Mouse (Mus musculus): ENCODE measurements around the gene Olfr543. TPM values are rescaled to one million over a fixed set of nuclear protein-coding genes. Genes with fewer than 3 reads are reported as not detected.

Gene Olfr543
- polyA plus RNA-seq, 1 experiment from 2014 or later, result 0.30 TPM

DNA sequence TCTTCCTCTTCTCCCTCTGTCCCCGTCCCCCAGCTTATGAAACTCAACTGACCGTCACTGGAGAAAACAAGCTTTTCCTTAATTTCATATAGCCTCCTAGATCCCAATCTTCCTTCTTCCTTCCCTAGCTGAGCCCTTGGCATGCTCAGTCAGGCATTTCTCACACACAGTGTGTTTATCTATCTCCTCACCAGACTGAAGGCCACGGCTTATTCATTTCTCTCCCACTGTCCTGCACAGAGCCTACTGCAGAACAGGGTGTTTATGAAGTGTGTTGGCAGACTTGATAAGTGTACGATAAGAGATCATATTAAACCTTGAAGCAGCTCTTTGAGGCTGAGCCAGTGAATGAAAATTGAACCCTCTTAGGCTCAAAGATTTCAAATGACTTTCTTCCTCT, 658 bp downstream of the Olfr543 start:
- 57% methylated on average over 4 of the region's 4 CpGs for WGBS (ENCODE audit: insufficient replicate concordance)
- H3K27me3 ChIP-seq (ENCODE audit: control insufficient read depth, insufficient read depth, low read depth, low read length), result no peaks in the 10 kb centered on the region
- H3K4me3 ChIP-seq (ENCODE audit: low read depth, low read length), result no peak overlapping the region
- H3K9me3 ChIP-seq (replicated peaks; ENCODE audit: control insufficient read depth, low read length), result no peaks in the 10 kb centered on the region
- no peak overlapping the region for H3K9ac ChIP-seq (ENCODE audit: low read depth, low read length)
- H3K4me2 ChIP-seq (ENCODE audit: low read depth, low read length), result no peak overlapping the region
- no peaks in the 10 kb centered on the region for H3K36me3 ChIP-seq (ENCODE audit: control insufficient read depth, insufficient read depth)
- no peak overlapping the region for H3K27ac ChIP-seq (ENCODE audit: low read length)
- H3K4me1 ChIP-seq (ENCODE audit: control insufficient read depth, low read depth, low read length), result peaks cover 3% of the 10 kb centered on the region; the same call in 1 of the 2 replicates
- no peak for ATAC-seq (ENCODE audit: low read depth)

DNA sequence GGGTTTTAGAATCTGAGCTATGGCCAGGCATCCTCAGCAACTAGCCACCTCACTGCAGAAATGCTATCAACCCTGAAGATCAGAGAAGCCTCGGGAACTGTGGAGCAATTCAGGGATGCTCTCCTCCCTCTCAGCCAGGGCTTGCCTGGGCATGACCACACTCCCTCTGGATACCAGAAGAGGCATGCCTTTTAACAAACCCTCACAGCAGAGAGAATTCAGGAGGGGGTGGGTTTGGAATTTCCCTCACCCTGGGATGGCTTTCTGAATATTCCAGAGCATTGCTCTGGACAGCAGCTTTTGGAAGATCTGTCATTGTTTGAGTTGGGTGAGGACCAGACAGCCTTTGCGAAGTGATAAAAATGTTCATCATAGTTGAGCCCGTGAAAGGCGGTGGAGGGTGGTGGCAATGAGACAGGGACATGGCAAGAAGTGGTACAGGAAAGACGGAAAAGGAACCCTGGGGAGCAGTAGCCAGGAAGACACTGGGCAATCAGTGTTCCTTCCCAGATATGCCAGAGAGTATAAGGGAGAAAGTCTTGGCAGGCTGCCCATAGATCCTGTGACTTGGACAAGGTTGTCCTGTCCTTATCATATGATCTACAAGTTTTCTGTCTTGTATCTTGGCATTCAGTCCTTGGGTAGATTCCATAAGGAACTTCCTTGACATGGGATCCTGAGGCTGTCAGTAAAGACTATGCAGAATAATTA, 2.0 kb downstream of the Olfr543 start:
- H3K27me3 ChIP-seq (ENCODE audit: control insufficient read depth, insufficient read depth, low read depth, low read length), result no peaks in the 10 kb centered on the region
- no peak for ATAC-seq (ENCODE audit: low read depth)
- no peaks in the 10 kb centered on the region for H3K9me3 ChIP-seq (replicated peaks; ENCODE audit: control insufficient read depth, low read length)
- H3K4me1 ChIP-seq (ENCODE audit: control insufficient read depth, low read depth, low read length), result no peaks in the 10 kb centered on the region
- H3K36me3 ChIP-seq (ENCODE audit: control insufficient read depth, insufficient read depth), result no peaks in the 10 kb centered on the region
- H3K4me2 ChIP-seq (ENCODE audit: low read depth, low read length), result no peak overlapping the region
- H3K27ac ChIP-seq (ENCODE audit: low read length), result no peak overlapping the region
- WGBS (ENCODE audit: insufficient replicate concordance), result 68% methylated on average over 5 of the region's 5 CpGs
- H3K4me3 ChIP-seq (ENCODE audit: low read depth, low read length), result no peak overlapping the region
- no peak overlapping the region for H3K9ac ChIP-seq (ENCODE audit: low read depth, low read length)

DNA sequence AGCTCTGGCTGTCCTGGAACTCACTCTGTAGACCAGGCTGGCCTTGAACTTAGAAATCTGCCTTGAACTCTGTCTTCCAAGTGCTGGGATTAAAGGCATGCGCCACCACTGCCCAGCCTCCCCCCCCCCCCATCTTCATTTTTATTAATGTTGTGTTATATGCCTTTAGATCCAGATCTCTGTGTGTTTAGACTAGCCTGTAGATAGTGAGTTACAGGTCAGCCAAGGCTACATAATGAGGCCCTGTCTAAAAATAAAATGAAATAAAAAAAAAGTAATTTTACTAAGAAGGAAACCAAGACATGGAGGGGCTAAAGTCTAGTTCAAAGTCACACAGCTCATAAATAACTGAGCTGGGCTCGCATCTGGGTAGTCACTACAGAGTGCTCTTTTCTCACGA, 2.6 kb downstream of the Olfr543 start:
- 75% methylated on average over 3 of the region's 3 CpGs for WGBS (ENCODE audit: insufficient replicate concordance)
- Histone ChIP-seq H3K4me3 (ENCODE audit: low read depth, low read length) (no peak overlapping the region), H3K27me3 (ENCODE audit: control insufficient read depth, insufficient read depth, low read depth, low read length) (no peaks in the 10 kb centered on the region), H3K9me3 (replicated peaks; ENCODE audit: control insufficient read depth, low read length) (no peaks in the 10 kb centered on the region), H3K4me1 (ENCODE audit: control insufficient read depth, low read depth, low read length) (no peaks in the 10 kb centered on the region), H3K4me2 (ENCODE audit: low read depth, low read length) (no peak overlapping the region), H3K9ac (ENCODE audit: low read depth, low read length) (no peak overlapping the region), H3K36me3 (ENCODE audit: control insufficient read depth, insufficient read depth) (no peaks in the 10 kb centered on the region), H3K27ac (ENCODE audit: low read length) (no peak overlapping the region)
- ATAC-seq (ENCODE audit: low read depth), result no peak

DNA sequence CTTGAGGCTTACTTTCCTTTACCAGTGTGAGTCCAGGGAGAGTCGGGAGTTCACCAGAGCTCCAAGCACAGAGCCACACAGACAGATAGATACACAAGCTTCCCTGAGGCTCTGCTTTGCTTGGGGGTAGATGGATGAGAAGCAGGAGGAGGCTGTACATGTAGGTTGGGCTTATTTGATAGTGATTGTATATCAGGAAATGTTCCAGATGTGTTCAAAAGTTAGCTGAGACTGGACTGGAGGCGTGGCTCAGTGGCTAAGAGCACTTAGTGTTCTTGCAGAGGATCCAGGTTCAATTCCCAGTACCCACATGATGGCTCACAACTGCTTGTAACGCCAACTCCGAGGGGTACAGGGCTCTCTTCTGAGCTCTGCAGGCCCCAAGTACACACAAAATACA, 3.1 kb downstream of the Olfr543 start:
- no peak overlapping the region for H3K4me2 ChIP-seq (ENCODE audit: low read depth, low read length)
- no peaks in the 10 kb centered on the region for H3K4me1 ChIP-seq (ENCODE audit: control insufficient read depth, low read depth, low read length)
- H3K36me3 ChIP-seq (ENCODE audit: control insufficient read depth, insufficient read depth), result no peaks in the 10 kb centered on the region
- no peaks in the 10 kb centered on the region for H3K9me3 ChIP-seq (replicated peaks; ENCODE audit: control insufficient read depth, low read length)
- 73% methylated on average over 4 of the region's 4 CpGs for WGBS (ENCODE audit: insufficient replicate concordance)
- H3K4me3 ChIP-seq (ENCODE audit: low read depth, low read length), result no peak overlapping the region
- no peak for ATAC-seq (ENCODE audit: low read depth)
- H3K27ac ChIP-seq (ENCODE audit: low read length), result no peak overlapping the region
- no peak overlapping the region for H3K9ac ChIP-seq (ENCODE audit: low read depth, low read length)
- H3K27me3 ChIP-seq (ENCODE audit: control insufficient read depth, insufficient read depth, low read depth, low read length), result no peaks in the 10 kb centered on the region

DNA sequence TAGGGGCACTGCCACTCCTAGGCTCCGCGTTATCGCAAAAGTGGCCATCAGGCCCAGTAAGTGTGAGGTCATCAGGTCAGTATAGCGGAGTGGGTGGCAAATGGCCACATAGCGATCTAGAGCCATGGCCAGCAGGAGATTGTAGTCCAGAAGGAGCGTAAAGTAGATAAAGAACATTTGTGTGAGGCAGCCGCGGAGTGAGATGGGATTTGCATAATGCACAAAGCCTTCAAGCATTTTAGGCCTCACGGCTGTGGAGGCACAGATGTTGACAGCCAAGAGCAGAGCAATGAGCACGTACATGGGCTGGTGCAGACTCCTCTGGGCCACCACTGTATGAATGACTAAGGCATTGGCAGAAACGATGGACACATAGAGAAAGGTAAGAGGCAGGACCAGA, 4.1 kb downstream of the Olfr543 start:
- Histone ChIP-seq H3K27me3 (ENCODE audit: control insufficient read depth, insufficient read depth, low read depth, low read length) (no peaks in the 10 kb centered on the region), H3K4me1 (ENCODE audit: control insufficient read depth, low read depth, low read length) (no peaks in the 10 kb centered on the region), H3K36me3 (ENCODE audit: control insufficient read depth, insufficient read depth) (no peaks in the 10 kb centered on the region), H3K4me2 (ENCODE audit: low read depth, low read length) (no peak overlapping the region), H3K4me3 (ENCODE audit: low read depth, low read length) (no peak overlapping the region), H3K9me3 (replicated peaks; ENCODE audit: control insufficient read depth, low read length) (no peaks in the 10 kb centered on the region), H3K9ac (ENCODE audit: low read depth, low read length) (no peak overlapping the region), H3K27ac (ENCODE audit: low read length) (no peak overlapping the region)
- ATAC-seq (ENCODE audit: low read depth), result no peak
- 84% methylated on average over 11 of the region's 11 CpGs for WGBS (ENCODE audit: insufficient replicate concordance)

DNA sequence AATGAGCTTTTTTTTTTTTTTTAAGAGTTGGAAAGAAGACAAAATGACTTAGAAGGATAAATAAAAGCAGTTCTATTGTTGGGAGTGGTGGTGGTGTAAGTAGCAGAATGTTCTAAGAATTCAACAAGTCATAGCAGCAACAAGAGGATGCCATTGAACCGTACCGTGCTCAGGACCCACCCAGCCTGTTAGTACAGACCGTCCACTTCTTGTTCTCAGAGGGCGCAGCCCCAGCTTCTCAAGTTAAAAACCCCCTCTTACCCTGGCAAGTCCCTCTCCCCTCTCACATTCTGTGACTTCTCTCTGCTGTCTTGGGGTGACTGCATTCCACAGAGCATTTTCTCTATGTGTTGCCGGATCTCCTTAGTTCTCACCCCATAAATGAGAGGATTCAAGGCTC, 4.9 kb downstream of the Olfr543 start:
- no peak overlapping the region for H3K9ac ChIP-seq (ENCODE audit: low read depth, low read length)
- H3K36me3 ChIP-seq (ENCODE audit: control insufficient read depth, insufficient read depth), result no peaks in the 10 kb centered on the region
- H3K27me3 ChIP-seq (ENCODE audit: control insufficient read depth, insufficient read depth, low read depth, low read length), result no peaks in the 10 kb centered on the region
- 85% methylated on average over 5 of the region's 5 CpGs for WGBS (ENCODE audit: insufficient replicate concordance)
- H3K4me1 ChIP-seq (ENCODE audit: control insufficient read depth, low read depth, low read length), result no peaks in the 10 kb centered on the region
- H3K4me3 ChIP-seq (ENCODE audit: low read depth, low read length), result no peak overlapping the region
- H3K9me3 ChIP-seq (replicated peaks; ENCODE audit: control insufficient read depth, low read length), result no peaks in the 10 kb centered on the region
- no peak overlapping the region for H3K27ac ChIP-seq (ENCODE audit: low read length)
- H3K4me2 ChIP-seq (ENCODE audit: low read depth, low read length), result no peak overlapping the region
- ATAC-seq (ENCODE audit: low read depth), result no peak

DNA sequence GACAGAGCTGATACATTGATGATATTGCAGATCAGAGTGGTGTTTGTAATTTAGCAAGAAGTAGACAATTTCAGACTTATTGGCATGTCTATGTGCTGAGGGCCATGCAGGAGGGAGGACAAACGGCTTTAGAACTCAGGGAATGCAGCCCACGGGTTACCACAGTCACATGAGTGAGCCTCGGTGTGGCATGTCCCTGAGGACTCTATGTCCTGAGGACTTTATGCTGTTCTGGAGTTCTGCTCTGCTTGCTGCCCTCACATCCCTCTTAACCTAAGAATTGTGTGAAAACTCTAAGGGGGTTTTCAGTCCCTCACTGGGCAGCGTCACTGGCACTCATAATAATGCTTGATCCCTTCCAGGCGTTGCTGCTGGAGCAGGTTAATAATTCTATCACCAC, 8.8 kb downstream of the Olfr543 start:
- H3K4me3 ChIP-seq (ENCODE audit: low read depth, low read length), result no peak overlapping the region
- H3K36me3 ChIP-seq (ENCODE audit: control insufficient read depth, insufficient read depth), result peaks cover 22% of the 10 kb centered on the region
- no peak overlapping the region for H3K27ac ChIP-seq (ENCODE audit: low read length)
- WGBS (ENCODE audit: insufficient replicate concordance), result 68% methylated on average over 5 of the region's 5 CpGs
- H3K9me3 ChIP-seq (replicated peaks; ENCODE audit: control insufficient read depth, low read length), result no peaks in the 10 kb centered on the region
- no peak overlapping the region for H3K4me2 ChIP-seq (ENCODE audit: low read depth, low read length)
- ATAC-seq (ENCODE audit: low read depth), result no peak
- no peaks in the 10 kb centered on the region for H3K4me1 ChIP-seq (ENCODE audit: control insufficient read depth, low read depth, low read length)
- no peaks in the 10 kb centered on the region for H3K27me3 ChIP-seq (ENCODE audit: control insufficient read depth, insufficient read depth, low read depth, low read length)
- H3K9ac ChIP-seq (ENCODE audit: low read depth, low read length), result no peak overlapping the region

DNA sequence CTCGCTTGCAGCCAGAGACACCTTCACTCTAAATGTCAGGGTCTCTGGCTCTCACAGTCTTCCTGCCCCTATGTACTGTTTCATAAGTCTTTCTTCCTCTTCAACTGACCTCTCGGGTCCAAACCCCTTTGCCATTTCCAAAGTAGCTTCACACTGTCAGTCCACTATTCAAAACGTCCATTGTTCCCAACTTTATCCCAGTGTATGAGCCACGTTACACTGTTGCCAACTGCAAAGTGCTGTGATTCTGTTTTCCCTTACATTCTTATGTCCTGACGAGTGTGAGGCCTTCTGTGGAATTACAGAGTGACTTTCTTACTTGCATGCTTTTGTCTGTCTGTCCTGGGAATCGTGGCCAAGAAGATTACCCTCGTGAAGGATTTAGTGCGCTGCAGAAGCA, 13.9 kb downstream of the Olfr543 start:
- H3K36me3 ChIP-seq (ENCODE audit: control insufficient read depth, insufficient read depth), result peaks cover 73% of the 10 kb centered on the region
- no peak overlapping the region for H3K27ac ChIP-seq (ENCODE audit: low read length)
- no peaks in the 10 kb centered on the region for H3K4me1 ChIP-seq (ENCODE audit: control insufficient read depth, low read depth, low read length)
- WGBS (ENCODE audit: insufficient replicate concordance), result 86% methylated on average over 8 of the region's 8 CpGs
- H3K27me3 ChIP-seq (ENCODE audit: control insufficient read depth, insufficient read depth, low read depth, low read length), result no peaks in the 10 kb centered on the region
- H3K4me2 ChIP-seq (ENCODE audit: low read depth, low read length), result no peak overlapping the region
- no peak for ATAC-seq (ENCODE audit: low read depth)
- H3K9me3 ChIP-seq (replicated peaks; ENCODE audit: control insufficient read depth, low read length), result no peaks in the 10 kb centered on the region
- H3K4me3 ChIP-seq (ENCODE audit: low read depth, low read length), result no peak overlapping the region
- no peak overlapping the region for H3K9ac ChIP-seq (ENCODE audit: low read depth, low read length)

DNA sequence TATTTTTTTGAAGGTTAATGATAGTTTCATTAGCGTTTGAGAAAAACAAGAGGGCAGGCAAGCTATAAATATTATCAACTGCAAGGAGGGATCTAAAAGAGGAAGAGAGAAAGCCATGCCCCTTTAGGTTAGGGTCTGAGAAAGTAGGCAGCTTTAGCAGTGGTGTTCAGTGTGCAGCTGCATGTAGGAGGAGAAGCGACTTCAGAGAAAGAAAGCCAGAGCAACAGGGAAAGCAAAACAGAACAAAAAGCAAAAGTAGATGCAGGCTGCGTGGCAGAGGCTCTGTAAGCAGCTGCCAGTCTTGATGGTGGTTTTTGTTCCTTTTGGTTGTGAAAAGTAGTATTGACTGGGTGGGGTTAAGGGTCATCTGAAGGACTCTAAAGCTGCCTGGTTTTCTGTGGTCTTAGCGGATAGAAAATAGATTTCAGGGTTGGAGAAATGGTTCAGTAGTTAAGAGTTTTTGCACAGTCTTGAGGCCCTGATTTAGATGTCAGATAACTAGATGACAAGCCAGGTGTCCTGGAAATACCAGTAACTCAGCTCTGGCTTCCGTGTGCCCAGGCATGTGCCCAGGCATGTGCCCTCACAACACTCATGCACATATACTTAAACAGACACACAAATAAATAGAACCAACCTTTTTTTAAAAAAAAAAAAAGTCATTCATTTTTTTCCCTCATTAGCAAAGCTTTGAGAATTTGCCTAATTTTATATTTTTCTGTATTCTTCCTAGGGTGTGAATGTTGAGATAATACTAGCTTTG, 22.7 kb downstream of the Olfr543 start:
- ATAC-seq (ENCODE audit: low read depth), result no peak
- Histone ChIP-seq H3K27ac (ENCODE audit: low read length) (no peak overlapping the region), H3K4me1 (ENCODE audit: control insufficient read depth, low read depth, low read length) (no peaks in the 10 kb centered on the region), H3K36me3 (ENCODE audit: control insufficient read depth, insufficient read depth) (peaks cover 89% of the 10 kb centered on the region), H3K9ac (ENCODE audit: low read depth, low read length) (no peak overlapping the region), H3K27me3 (ENCODE audit: control insufficient read depth, insufficient read depth, low read depth, low read length) (no peaks in the 10 kb centered on the region), H3K9me3 (replicated peaks; ENCODE audit: control insufficient read depth, low read length) (no peaks in the 10 kb centered on the region), H3K4me3 (ENCODE audit: low read depth, low read length) (no peak overlapping the region), H3K4me2 (ENCODE audit: low read depth, low read length) (no peak overlapping the region)
- WGBS (ENCODE audit: insufficient replicate concordance), result 80% methylated on average over 5 of the region's 5 CpGs
